Mouse (Mus musculus) kidney, embryonic 14.5 days (tissue): Measurements from ENCODE around the gene Ltbp3. TPM values are rescaled to one million over a fixed set of nuclear protein-coding genes. Genes with fewer than 3 reads are reported as not detected.

Experiments
- ATAC-seq: fragments of 200-750 bp; cut with Nextera tagmentation; 2 replicates; pipeline ENCODE4 v1.8.0; 2017; ENCODE audit warnings: moderate number of reproducible peaks, mild to moderate bottlenecking, moderate TSS enrichment, moderate library complexity; ENCODE audit not compliant: low FRiP score, low TSS enrichment
- H3K27ac ChIP-seq: fragments of 300-500 bp; sonication (generic); 2 replicates; pipeline ENCODE4 v1.5.1; 2014; ENCODE audit warnings: low read depth, mild to moderate bottlenecking, low read length, moderate library complexity, mixed read lengths
- H3K27me3 ChIP-seq: fragments of 300-500 bp; sonication (generic); 2 replicates; pipeline ENCODE4 v1.6.1; 2014; ENCODE audit warnings: mild to moderate bottlenecking, low read length; ENCODE audit not compliant: control insufficient read depth, insufficient read depth
- H3K36me3 ChIP-seq: fragments of 300-500 bp; sonication (generic); 2 replicates; pipeline ENCODE4 v1.6.1; 2014; ENCODE audit warnings: low read length, mixed read lengths; ENCODE audit not compliant: control insufficient read depth, insufficient read depth
- H3K4me1 ChIP-seq: fragments of 300-500 bp; sonication (generic); 2 replicates; pipeline ENCODE4 v1.6.1; 2014; ENCODE audit warnings: low read length, mixed read lengths; ENCODE audit not compliant: control insufficient read depth, insufficient read depth
- H3K4me2 ChIP-seq: fragments of 300-500 bp; sonication (generic); replicated peaks from 2 replicates; pipeline ENCODE4 v1.6.1; 2014; ENCODE audit warnings: low read depth, mild to moderate bottlenecking, low read length
- H3K4me3 ChIP-seq: fragments of 300-500 bp; sonication (generic); 2 replicates; pipeline ENCODE4 v1.5.1; 2014; ENCODE audit warnings: mild to moderate bottlenecking, low read length
- H3K9ac ChIP-seq: fragments of 300-500 bp; sonication (generic); 2 replicates; pipeline ENCODE4 v1.6.1; 2014; ENCODE audit warnings: low read depth, mild to moderate bottlenecking, low read length, moderate library complexity
- H3K9me3 ChIP-seq: fragments of 300-500 bp; sonication (generic); 2 replicates; pipeline ENCODE4 v1.6.1; 2016; ENCODE audit warnings: low read length; ENCODE audit not compliant: control insufficient read depth
- WGBS: fragments of 180-500 bp; shearing (Covaris S2); extraction: QIAGEN DNeasy Blood & Tissue Kit; methylation state at CpG from one replicate; pipeline ENCODE4 v1.1.7; 2014; 5-methylcytosine and 5-hydroxymethylcytosine counted together
- polyA plus RNA-seq: library from polyadenylated mRNA; unstranded; fragments of >200 nt; fragmentation: Nextera tagmentation; extraction: Ambion mirVana; gene quantifications from 2 replicates; pipeline ENCODE4 v1.2.1, GENCODE M21; 2014

Ltbp3 gene
- polyA plus RNA-seq, 1 experiment from 2014 or later: 27.1 TPM

- peak overlapping the region; percentile 94 for H3K4me3 ChIP-seq
- no peak overlapping the region for H3K27ac ChIP-seq
- peak overlapping the region; percentile 99 for H3K9ac ChIP-seq
- peaks cover 14% of the 10 kb centered on the region; the same call in 1 of the 2 replicates for H3K4me1 ChIP-seq
- peak overlapping the region; percentile 91 for H3K4me2 ChIP-seq
- no peaks in the 10 kb centered on the region for H3K9me3 ChIP-seq
- under 1% methylated on average over 7 of the region's 7 CpGs for WGBS
- H3K27me3 ChIP-seq: no peaks in the 10 kb centered on the region
- ATAC-seq: no peak
- peaks cover 46% of the 10 kb centered on the region for H3K36me3 ChIP-seq
Measured at GRCm38 (mm10) chr19:5798700-5799479, 58.2 kb downstream of the Ltbp3 start.

- Histone ChIP-seq H3K9ac (peak overlapping the region; percentile 99), H3K9me3 (no peaks in the 10 kb centered on the region), H3K36me3 (peaks cover 46% of the 10 kb centered on the region), H3K4me3 (peak overlapping the region; percentile 94), H3K27me3 (no peaks in the 10 kb centered on the region), H3K4me2 (peak overlapping the region; percentile 91), H3K4me1 (peaks cover 23% of the 10 kb centered on the region), H3K27ac (peak overlapping the region; percentile 99)
- ATAC-seq: no peak
- WGBS: under 1% methylated on average over 10 of the region's 10 CpGs
Measured at GRCm38 (mm10) chr19:5799566-5800349, 59.1 kb downstream of the Ltbp3 start.

DNA sequence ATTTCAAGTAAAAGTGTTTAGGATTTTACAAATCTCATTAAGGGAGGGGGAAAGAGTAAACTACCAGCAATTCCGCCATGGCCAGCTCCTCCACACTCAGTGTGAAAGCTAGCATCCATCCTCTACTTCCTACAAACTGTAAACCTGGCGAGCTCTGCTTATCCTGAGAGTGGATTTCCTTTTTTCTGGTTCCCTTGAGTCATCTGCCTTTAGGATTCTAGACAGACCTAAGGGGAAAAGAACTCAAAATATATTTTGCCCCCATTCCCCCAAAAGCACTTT is 59.6 kb downstream of the Ltbp3 start:
- Histone ChIP-seq H3K27me3 (no peaks in the 10 kb centered on the region), H3K9ac (peak overlapping the region; percentile 99), H3K4me1 (peaks cover 27% of the 10 kb centered on the region), H3K36me3 (peaks cover 40% of the 10 kb centered on the region), H3K4me3 (peak overlapping the region; percentile 94), H3K4me2 (peak overlapping the region; percentile 91), H3K27ac (peak overlapping the region; percentile 99), H3K9me3 (no peaks in the 10 kb centered on the region)
- ATAC-seq: no peak
- WGBS: 1% methylated on average over 2 of the region's 2 CpGs

DNA sequence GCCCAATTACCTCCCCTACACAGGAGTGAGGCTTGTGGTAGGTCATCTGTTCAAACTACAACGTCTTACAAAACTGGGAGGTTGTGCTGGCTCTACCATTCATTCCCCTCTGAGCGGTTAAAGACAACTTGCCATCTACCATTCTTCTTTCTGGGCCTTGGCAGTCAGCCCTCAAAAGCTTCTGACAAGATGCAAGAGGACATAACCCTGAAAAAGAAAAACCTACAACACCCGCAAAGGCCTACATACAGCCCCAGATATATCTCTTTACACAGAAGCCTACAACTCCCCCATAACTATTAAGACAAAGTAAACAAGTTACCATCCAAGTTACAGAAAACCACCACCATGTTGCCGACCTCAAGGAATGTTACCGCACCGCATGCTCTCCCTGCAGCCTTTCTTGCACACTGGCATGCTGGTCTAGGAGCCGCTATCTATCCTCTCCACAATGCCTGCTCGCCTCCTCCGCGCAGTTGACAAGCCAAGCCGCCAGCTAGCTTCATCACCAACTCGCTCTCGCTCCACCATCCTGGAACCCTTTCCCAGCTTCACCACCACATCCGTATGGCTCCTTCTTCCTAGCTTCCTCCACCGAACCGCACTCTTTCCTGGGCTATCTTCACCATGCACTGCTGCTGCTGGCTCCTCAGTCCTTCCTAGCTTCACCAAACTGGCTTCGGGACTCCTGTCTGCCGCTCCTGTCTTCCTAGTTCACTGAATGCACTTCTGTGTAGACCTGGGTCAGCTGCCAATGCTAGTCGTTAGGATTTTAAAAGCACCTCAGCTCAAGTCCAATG is 60.1 kb downstream of the Ltbp3 start:
- Histone ChIP-seq H3K4me2 (peak overlapping the region; percentile 91), H3K27me3 (no peaks in the 10 kb centered on the region), H3K27ac (peak overlapping the region; percentile 99), H3K4me1 (peaks cover 29% of the 10 kb centered on the region), H3K9me3 (no peaks in the 10 kb centered on the region), H3K4me3 (peak overlapping the region; percentile 94), H3K36me3 (peaks cover 35% of the 10 kb centered on the region), H3K9ac (peak overlapping the region; percentile 99)
- no peak for ATAC-seq
- WGBS: under 1% methylated on average over 19 of the region's 19 CpGs

GRCm38 (mm10) chr19:5801432-5801964 is 60.8 kb downstream of the Ltbp3 start:
- ATAC-seq: no peak
- peaks cover 29% of the 10 kb centered on the region for H3K4me1 ChIP-seq
- peaks cover 28% of the 10 kb centered on the region for H3K36me3 ChIP-seq
- H3K27me3 ChIP-seq: no peaks in the 10 kb centered on the region
- H3K9ac ChIP-seq: peak overlapping the region; percentile 99
- H3K27ac ChIP-seq: peak overlapping the region; percentile 99
- H3K4me2 ChIP-seq: peak overlapping the region; percentile 91
- H3K4me3 ChIP-seq: peak overlapping the region; percentile 94
- 1% methylated on average over 3 of the region's 3 CpGs for WGBS
- no peaks in the 10 kb centered on the region for H3K9me3 ChIP-seq

- peak overlapping the region; percentile 94 for H3K4me3 ChIP-seq
- peaks cover 32% of the 10 kb centered on the region for H3K4me1 ChIP-seq
- no peaks in the 10 kb centered on the region for H3K27me3 ChIP-seq
- peak overlapping the region; percentile 91 for H3K4me2 ChIP-seq
- peak overlapping the region; percentile 99 for H3K27ac ChIP-seq
- WGBS: under 1% methylated on average over 25 of the region's 25 CpGs
- ATAC-seq: no peak
- no peaks in the 10 kb centered on the region for H3K9me3 ChIP-seq
- H3K9ac ChIP-seq: peak overlapping the region; percentile 99
- H3K36me3 ChIP-seq: peaks cover 21% of the 10 kb centered on the region
Measured at GRCm38 (mm10) chr19:5802011-5802786, 61.5 kb downstream of the Ltbp3 start.

DNA sequence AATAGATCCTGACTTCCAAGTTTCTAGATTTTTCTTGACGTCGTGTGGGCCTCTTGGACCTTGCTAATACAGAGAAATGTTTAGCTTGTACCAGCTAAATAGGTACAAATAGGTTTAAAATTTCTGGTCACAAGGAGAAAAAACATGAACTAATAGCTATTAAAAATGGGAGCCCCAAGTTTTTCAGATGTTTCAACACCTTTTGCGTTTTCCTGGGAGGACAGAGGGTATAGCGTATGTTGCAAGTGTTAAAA is 62.0 kb downstream of the Ltbp3 start:
- WGBS: 0% methylated on average over 4 of the region's 4 CpGs

More for the DNA sequence above, 62.0 kb downstream of the Ltbp3 start:
- no peak for ATAC-seq
- H3K36me3 ChIP-seq: peaks cover 16% of the 10 kb centered on the region
- H3K9ac ChIP-seq: peak overlapping the region; percentile 99
- no peaks in the 10 kb centered on the region for H3K27me3 ChIP-seq
- peaks cover 32% of the 10 kb centered on the region for H3K4me1 ChIP-seq
- peak overlapping the region; percentile 99 for H3K27ac ChIP-seq
- H3K4me2 ChIP-seq: peak overlapping the region; percentile 73
- no peaks in the 10 kb centered on the region for H3K9me3 ChIP-seq
- peak overlapping the region; percentile 94 for H3K4me3 ChIP-seq
